10 mouse cellular contexts compared by ENCODE assay signal in genomic region chr2:92422388-92423135, GRCm38 (mm10). TPM values are rescaled to one million over a fixed set of nuclear protein-coding genes. Genes with fewer than 3 reads are reported as not detected.
DNase-seq lines count a peak whose midpoint lies in the region; ATAC-seq lines count a peak whose summit lies in the region.
"Had no signal": no experiment of that assay in that cellular context is flagged by ENCODE, and none has a peak within 500 bp of the region (broad histone marks: within the 10 kb centered on the region; RNA-seq: fewer than 3 reads in every experiment).

No protein-coding gene starts in this region.

- 65% methylated on average over 10 of the region's 10 CpGs for WGBS in heart, embryonic 15.5 days
- WGBS in midbrain, embryonic 14.5 days = 82% methylated on average over 10 of the region's 10 CpGs
- WGBS in midbrain, embryonic 15.5 days = 81% methylated on average over 10 of the region's 10 CpGs

- H3K36me3 ChIP-seq in heart, embryonic 15.5 days = peaks cover 46% of the 10 kb centered on the region
- peaks cover 76% of the 10 kb centered on the region for H3K36me3 ChIP-seq in midbrain, embryonic 14.5 days (ENCODE audit: control insufficient read depth, insufficient read depth, low read length)
- H3K36me3 ChIP-seq in midbrain, embryonic 15.5 days (replicated peaks) = peaks cover 33% of the 10 kb centered on the region

- H3K4me2 ChIP-seq in heart, embryonic 15.5 days = no peak overlapping the region
- H3K4me2 ChIP-seq in midbrain, embryonic 14.5 days (ENCODE audit: low read length) = no peak overlapping the region
- H3K4me2 ChIP-seq in midbrain, embryonic 15.5 days = no peak overlapping the region

- H3K4me3 ChIP-seq in heart, embryonic 15.5 days = no peak overlapping the region
- H3K4me3 ChIP-seq in midbrain, embryonic 14.5 days (replicated peaks; ENCODE audit: low read depth, low read length) = no peak overlapping the region
- H3K4me3 ChIP-seq in midbrain, embryonic 15.5 days = no peak overlapping the region

- no peaks in the 10 kb centered on the region for H3K27me3 ChIP-seq in heart, embryonic 15.5 days
- no peaks in the 10 kb centered on the region for H3K27me3 ChIP-seq in midbrain, embryonic 14.5 days (ENCODE audit: control insufficient read depth, insufficient read depth, low read length)
- H3K27me3 ChIP-seq in midbrain, embryonic 15.5 days (replicated peaks) = no peaks in the 10 kb centered on the region

- no peak overlapping the region for H3K9ac ChIP-seq in heart, embryonic 15.5 days
- H3K9ac ChIP-seq in midbrain, embryonic 14.5 days (replicated peaks; ENCODE audit: low read length) = no peak overlapping the region
- H3K9ac ChIP-seq in midbrain, embryonic 15.5 days = no peak overlapping the region

- peak overlapping the region; percentile 87; the same call in 1 of the 2 replicates for H3K27ac ChIP-seq in heart, embryonic 15.5 days
- H3K27ac ChIP-seq in midbrain, embryonic 14.5 days (replicated peaks; ENCODE audit: low read depth, low read length) = no peak overlapping the region
- no peak overlapping the region for H3K27ac ChIP-seq in midbrain, embryonic 15.5 days

- no peak for DNase-seq in heart, adult 9 months (ENCODE audit: low spot score in 2 of 2)
- DNase-seq in midbrain, embryonic 14.5 days = peak; percentile 55
- peak; percentile 69 for DNase-seq in cerebellum, adult 9-11 months
- DNase-seq in retina, postnatal 1 day = peak; percentile 47
- DNase-seq in gastrocnemius, adult 8-10 months (ENCODE audit: low spot score in 2 of 2) = no peak
- DNase-seq: lung, postnatal 36 days had no signal

- ATAC-seq in heart, embryonic 15.5 days (replicated peaks; ENCODE audit: insufficient number of reproducible peaks, insufficient read depth, low FRiP score, low read depth) = no peak
- ATAC-seq in midbrain, embryonic 14.5 days (ENCODE audit: low FRiP score, low TSS enrichment) = no peak
- ATAC-seq in midbrain, embryonic 15.5 days (replicated peaks) = no peak
- ATAC-seq in inflammation-experienced regulatory T-cells, adult 6 months = no peak
- ATAC-seq: activated CD4-positive, CD25-positive, alpha-beta regulatory T cell, adult 4 months had no signal

- no peaks in the 10 kb centered on the region for H3K9me3 ChIP-seq in heart, embryonic 15.5 days (replicated peaks)
- no peaks in the 10 kb centered on the region for H3K9me3 ChIP-seq in midbrain, embryonic 14.5 days (ENCODE audit: control insufficient read depth, low read length)
- no peaks in the 10 kb centered on the region for H3K9me3 ChIP-seq in midbrain, embryonic 15.5 days

- peaks cover 44% of the 10 kb centered on the region for H3K4me1 ChIP-seq in heart, embryonic 15.5 days (replicated peaks)
- peaks cover 27% of the 10 kb centered on the region for H3K4me1 ChIP-seq in midbrain, embryonic 14.5 days (ENCODE audit: control insufficient read depth, insufficient read depth, low read length)
- H3K4me1 ChIP-seq in midbrain, embryonic 15.5 days = peaks cover 39% of the 10 kb centered on the region

RNA-seq across cellular contexts. Expression of gene Cry2, which starts 11.3 kb away (rescaled TPM):
- polyA plus RNA-seq in heart, embryonic 15.5 days (2015; fragmentation: Nextera tagmentation; extraction: Ambion mirVana) = 15.8 and 20.9 TPM in 2 replicates
- polyA plus RNA-seq in midbrain, embryonic 14.5 days (2014; fragmentation: Nextera tagmentation; extraction: Ambion mirVana) = 33.3 and 33.9 TPM in 2 replicates
- polyA plus RNA-seq in midbrain, embryonic 15.5 days (2015; fragmentation: Nextera tagmentation; extraction: Ambion mirVana) = 47.5 and 49.0 TPM in 2 replicates
- total RNA-seq in gastrocnemius, adult 8-10 months (2022) = 10 to 100 TPM; 27.5 to 34.6 (median 31.3) TPM
- polyA plus RNA-seq in inflammation-experienced regulatory T-cells, adult 6 months (2017; shearing (Covaris generic)) = 10 to 100 TPM in 1 of 3 experiments, 1 to 10 TPM in 2; 3.5 to 10.2 (median 6.9) TPM

RNA-seq across cellular contexts. Expression of gene Mapk8ip1, which starts 21.5 kb away (rescaled TPM):
- polyA plus RNA-seq in heart, embryonic 15.5 days (2015; fragmentation: Nextera tagmentation; extraction: Ambion mirVana) = 5.7 and 9.7 TPM in 2 replicates
- 62.4 and 117 TPM in 2 replicates for polyA plus RNA-seq in midbrain, embryonic 14.5 days (2014; fragmentation: Nextera tagmentation; extraction: Ambion mirVana)
- 155 and 165 TPM in 2 replicates for polyA plus RNA-seq in midbrain, embryonic 15.5 days (2015; fragmentation: Nextera tagmentation; extraction: Ambion mirVana)
- total RNA-seq in gastrocnemius, adult 8-10 months (2022) = 1 to 10 TPM; 1.7 to 2.5 (median 2.3) TPM
- polyA plus RNA-seq in inflammation-experienced regulatory T-cells, adult 6 months (2017; shearing (Covaris generic)) = under 1 TPM; 0.43 to 0.92 (median 0.82) TPM

RNA-seq across cellular contexts. Expression of gene Slc35c1, which starts 37.8 kb away (rescaled TPM):
- 6.9 and 11.6 TPM in 2 replicates for polyA plus RNA-seq in heart, embryonic 15.5 days (2015; fragmentation: Nextera tagmentation; extraction: Ambion mirVana)
- 8.6 and 11.9 TPM in 2 replicates for polyA plus RNA-seq in midbrain, embryonic 14.5 days (2014; fragmentation: Nextera tagmentation; extraction: Ambion mirVana)
- 14.4 and 17.4 TPM in 2 replicates for polyA plus RNA-seq in midbrain, embryonic 15.5 days (2015; fragmentation: Nextera tagmentation; extraction: Ambion mirVana)
- total RNA-seq in gastrocnemius, adult 8-10 months (2022) = 1 to 10 TPM; 4.9 to 5.8 (median 5.4) TPM
- 10 to 100 TPM; 35.1 to 53.1 (median 38.8) TPM for polyA plus RNA-seq in inflammation-experienced regulatory T-cells, adult 6 months (2017; shearing (Covaris generic))

RNA-seq across cellular contexts. Expression of gene 1700029I15Rik, which starts 40.2 kb away (rescaled TPM):
- polyA plus RNA-seq in heart, embryonic 15.5 days (2015; fragmentation: Nextera tagmentation; extraction: Ambion mirVana) = 1.2 and 1.7 TPM in 2 replicates
- polyA plus RNA-seq in midbrain, embryonic 14.5 days (2014; fragmentation: Nextera tagmentation; extraction: Ambion mirVana) = 3.9 and 5.6 TPM in 2 replicates
- 7.6 and 8.4 TPM in 2 replicates for polyA plus RNA-seq in midbrain, embryonic 15.5 days (2015; fragmentation: Nextera tagmentation; extraction: Ambion mirVana)
- total RNA-seq in gastrocnemius, adult 8-10 months (2022) = 1 to 10 TPM in 2 of 4 experiments, under 1 TPM in 2; 0.24 to 1.3 (median 1.0) TPM
- 1 to 10 TPM; 3.2 to 3.7 (median 3.7) TPM for polyA plus RNA-seq in inflammation-experienced regulatory T-cells, adult 6 months (2017; shearing (Covaris generic))

RNA-seq across cellular contexts. Expression of gene Large2, which starts 47.9 kb away (rescaled TPM):
- polyA plus RNA-seq in heart, embryonic 15.5 days (2015; fragmentation: Nextera tagmentation; extraction: Ambion mirVana) = 1.6 and 3.4 TPM in 2 replicates
- 1.5 and 1.6 TPM in 2 replicates for polyA plus RNA-seq in midbrain, embryonic 14.5 days (2014; fragmentation: Nextera tagmentation; extraction: Ambion mirVana)
- 1.5 and 1.9 TPM in 2 replicates for polyA plus RNA-seq in midbrain, embryonic 15.5 days (2015; fragmentation: Nextera tagmentation; extraction: Ambion mirVana)
- total RNA-seq in gastrocnemius, adult 8-10 months (2022) = under 1 TPM in 2 of 4 experiments, not detected in 2; 0.65 to 0.99 TPM
- 1 to 10 TPM in 1 of 3 experiments, under 1 TPM in 1, not detected in 1; 0.23 to 1.3 TPM for polyA plus RNA-seq in inflammation-experienced regulatory T-cells, adult 6 months (2017; shearing (Covaris generic))
- polyA plus RNA-seq: activated CD4-positive, CD25-positive, alpha-beta regulatory T cell, adult 4 months had no signal

Comparison
In these comparisons a context has a peak if more than half of its experiments do, and no peak if none do; other contexts are left out.
1. DNase-seq: peak in midbrain, embryonic 14.5 days (single experiment), cerebellum, adult 9-11 months (single experiment) and retina, postnatal 1 day (single experiment); none in heart, adult 9 months (0 of 2) and gastrocnemius, adult 8-10 months (0 of 2).